Mouse (Mus musculus) cerebellum, adult 9-11 months (tissue): Measurements from ENCODE around the gene Gm11937.
A peak's percentile ranks its signal among the peaks of the same experiment; 100 is the strongest.

Experiments used
- DNase-seq: peaks from one replicate; pipeline ENCODE4 v3.0.0; 2022

Gene Gm11937

GRCm38 (mm10) chr11:99581051-99581450 is 28.9 kb downstream of the Gm11937 start:
- no peak for DNase-seq

GRCm38 (mm10) chr11:99580636-99581035 is 29.4 kb downstream of the Gm11937 start, which contains the start of gene Krtap1-5:
Gene Krtap1-5 (minus strand): TSS chr11:99581016.
- DNase-seq: no peak

- DNase-seq: peak; percentile 28
Measured at GRCm38 (mm10) chr11:99574106-99574505, 35.9 kb downstream of the Gm11937 start.

- no peak for DNase-seq
Measured at GRCm38 (mm10) chr11:99573164-99573563, 36.8 kb downstream of the Gm11937 start.

GRCm38 (mm10) chr11:99566530-99566929 is 43.5 kb downstream of the Gm11937 start, which contains the start of gene Krtap3-1:
Gene Krtap3-1 (minus strand): TSS chr11:99566630.
- DNase-seq: no peak

GRCm38 (mm10) chr11:99562580-99562979 is 47.4 kb downstream of the Gm11937 start:
- DNase-seq: no peak
